Mouse (Mus musculus): ENCODE data around the gene Naa11. TPM values are rescaled to one million over a fixed set of nuclear protein-coding genes. Genes with fewer than 3 reads are reported as not detected.

The Naa11 gene
- polyA plus RNA-seq, 1 experiment from 2014 or later, result not detected

DNA sequence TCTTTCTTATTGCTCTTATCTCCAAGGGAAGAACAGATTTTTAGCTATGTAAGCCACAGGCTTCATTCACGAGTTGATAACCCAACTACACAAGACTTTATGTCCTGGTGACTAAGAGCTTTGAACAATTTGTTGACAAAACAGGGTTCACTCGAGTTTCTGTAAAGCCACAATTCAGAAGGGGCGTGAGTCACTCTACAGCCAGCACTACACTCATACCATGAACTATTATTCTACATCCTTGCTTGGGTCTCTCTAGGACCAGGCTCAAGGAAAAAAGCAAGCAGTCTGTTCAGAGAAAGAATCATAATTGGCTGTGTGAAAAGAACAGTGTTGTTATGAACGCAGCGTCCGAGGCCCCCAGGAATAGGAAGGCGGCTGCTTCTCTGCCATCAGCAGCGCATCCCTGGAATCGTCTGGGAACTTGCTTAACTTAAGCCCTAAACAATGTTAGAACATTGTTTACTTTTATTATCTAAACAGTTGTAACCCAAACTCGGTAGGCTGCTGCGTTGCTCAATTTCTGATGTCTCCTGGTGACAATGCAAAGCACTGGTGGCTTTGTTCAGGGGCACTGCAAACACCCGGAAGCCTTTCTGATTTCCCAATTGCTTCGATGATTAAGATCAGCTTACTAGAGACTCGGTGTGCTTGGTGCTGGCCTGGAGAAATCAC is 9.5 kb downstream of the Naa11 start:
- 73% methylated on average over 14 of the region's 14 CpGs for WGBS
- ATAC-seq (ENCODE audit: low FRiP score), result no peak
- no peak overlapping the region for H3K27ac ChIP-seq
- H3K36me3 ChIP-seq, result no peaks in the 10 kb centered on the region
- no peaks in the 10 kb centered on the region for H3K9me3 ChIP-seq
- no peak overlapping the region for H3K4me2 ChIP-seq
- H3K4me1 ChIP-seq (replicated peaks), result no peaks in the 10 kb centered on the region
- no peak overlapping the region for H3K4me3 ChIP-seq
- H3K9ac ChIP-seq, result no peak overlapping the region
- no peaks in the 10 kb centered on the region for H3K27me3 ChIP-seq

GRCm38 (mm10) chr5:97379976-97380375 is 12.2 kb downstream of the Naa11 start:
- WGBS, result 20% methylated on average over 3 of the region's 3 CpGs
- H3K27me3 ChIP-seq, result no peaks in the 10 kb centered on the region
- no peak overlapping the region for H3K4me2 ChIP-seq
- no peak overlapping the region for H3K27ac ChIP-seq
- H3K4me3 ChIP-seq, result no peak overlapping the region
- H3K9ac ChIP-seq, result no peak overlapping the region
- ATAC-seq (ENCODE audit: low FRiP score), result no peak
- H3K36me3 ChIP-seq, result no peaks in the 10 kb centered on the region
- H3K4me1 ChIP-seq (replicated peaks), result no peaks in the 10 kb centered on the region
- no peaks in the 10 kb centered on the region for H3K9me3 ChIP-seq

GRCm38 (mm10) chr5:97364781-97365180 is 27.4 kb downstream of the Naa11 start:
- H3K4me1 ChIP-seq (replicated peaks), result no peaks in the 10 kb centered on the region
- WGBS, result 84% methylated on average over 8 of the region's 8 CpGs
- H3K27ac ChIP-seq, result no peak overlapping the region

GRCm38 (mm10) chr5:97364252-97364651 is 27.9 kb downstream of the Naa11 start:
- 60% methylated on average over 8 of the region's 8 CpGs for WGBS
- Histone ChIP-seq H3K4me3 (no peak overlapping the region), H3K4me1 (replicated peaks) (no peaks in the 10 kb centered on the region), H3K4me2 (no peak overlapping the region), H3K27me3 (no peaks in the 10 kb centered on the region), H3K36me3 (no peaks in the 10 kb centered on the region), H3K27ac (no peak overlapping the region), H3K9me3 (no peaks in the 10 kb centered on the region), H3K9ac (no peak overlapping the region)
- no peak for ATAC-seq (ENCODE audit: low FRiP score)

More at GRCm38 (mm10) chr5:97364781-97365180, 27.4 kb downstream of the Naa11 start:
- ATAC-seq (ENCODE audit: low FRiP score), result no peak
- no peaks in the 10 kb centered on the region for H3K27me3 ChIP-seq
- no peak overlapping the region for H3K9ac ChIP-seq
- H3K36me3 ChIP-seq, result no peaks in the 10 kb centered on the region
- no peak overlapping the region for H3K4me3 ChIP-seq
- H3K9me3 ChIP-seq, result no peaks in the 10 kb centered on the region
- H3K4me2 ChIP-seq, result no peak overlapping the region

- WGBS, result 71% methylated on average over 2 of the region's 2 CpGs
- H3K36me3 ChIP-seq, result no peaks in the 10 kb centered on the region
- H3K9me3 ChIP-seq, result no peaks in the 10 kb centered on the region
- no peak overlapping the region for H3K27ac ChIP-seq
- H3K4me3 ChIP-seq, result no peak overlapping the region
- no peaks in the 10 kb centered on the region for H3K27me3 ChIP-seq
- no peak overlapping the region for H3K4me2 ChIP-seq
- H3K9ac ChIP-seq, result no peak overlapping the region
- H3K4me1 ChIP-seq (replicated peaks), result no peaks in the 10 kb centered on the region
- no peak for ATAC-seq (ENCODE audit: low FRiP score)
Observed at GRCm38 (mm10) chr5:97362539-97362938, 29.6 kb downstream of the Naa11 start.

DNA sequence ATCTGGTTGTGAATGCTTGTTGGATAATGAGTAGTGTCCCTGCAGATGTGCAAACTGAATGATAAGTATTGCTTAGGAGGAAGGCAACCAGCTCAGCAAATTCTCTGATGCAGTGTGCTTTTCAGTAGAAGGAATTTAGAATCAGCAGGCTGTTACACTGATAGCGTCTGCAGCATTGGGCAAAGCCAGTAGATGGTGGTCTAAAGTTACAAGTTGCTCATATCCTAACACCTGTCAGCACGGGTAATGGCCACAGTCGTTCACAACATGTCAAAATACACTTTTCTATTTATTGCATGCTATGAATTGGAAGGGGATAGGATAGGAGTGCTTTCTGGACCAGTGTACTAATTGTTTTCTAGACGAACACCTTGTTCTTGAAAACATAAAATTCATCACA is 33.1 kb downstream of the Naa11 start:
- H3K4me1 ChIP-seq (replicated peaks), result no peaks in the 10 kb centered on the region
- H3K36me3 ChIP-seq, result no peaks in the 10 kb centered on the region
- no peaks in the 10 kb centered on the region for H3K9me3 ChIP-seq
- no peak overlapping the region for H3K4me2 ChIP-seq
- no peaks in the 10 kb centered on the region for H3K27me3 ChIP-seq
- H3K9ac ChIP-seq, result no peak overlapping the region
- no peak for ATAC-seq (ENCODE audit: low FRiP score)
- WGBS, result 77% methylated on average over 4 of the region's 4 CpGs
- no peak overlapping the region for H3K4me3 ChIP-seq
- H3K27ac ChIP-seq, result no peak overlapping the region

GRCm38 (mm10) chr5:97356135-97356534 is 36.0 kb downstream of the Naa11 start:
- ATAC-seq (ENCODE audit: low FRiP score), result no peak
- Histone ChIP-seq H3K4me2 (no peak overlapping the region), H3K9ac (no peak overlapping the region), H3K4me3 (no peak overlapping the region), H3K27ac (no peak overlapping the region), H3K36me3 (no peaks in the 10 kb centered on the region), H3K9me3 (no peaks in the 10 kb centered on the region), H3K27me3 (no peaks in the 10 kb centered on the region), H3K4me1 (replicated peaks) (no peaks in the 10 kb centered on the region)
- WGBS, result 67% methylated on average over 2 of the region's 2 CpGs

DNA sequence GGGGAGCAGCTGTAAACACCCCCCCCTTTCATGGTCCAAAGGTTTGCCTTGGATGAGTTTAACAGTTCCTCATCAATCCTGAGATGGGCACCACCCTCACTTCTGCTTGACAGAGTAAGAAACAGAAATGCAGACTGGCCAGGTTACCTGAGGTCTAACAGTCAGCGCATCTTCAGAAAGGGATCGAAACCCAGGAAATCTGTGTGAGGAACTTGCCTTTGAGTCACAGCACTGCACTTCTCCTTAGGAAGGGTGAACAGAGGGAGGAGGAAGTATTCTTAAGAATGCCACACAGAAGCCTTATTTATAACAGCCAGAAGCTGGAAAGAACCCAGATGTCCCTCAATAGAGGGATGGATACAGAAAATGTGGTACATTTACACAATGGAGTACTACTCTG is 37.0 kb downstream of the Naa11 start:
- 100% methylated on average over 2 of the region's 2 CpGs for WGBS
- no peak for ATAC-seq (ENCODE audit: low FRiP score)
- Histone ChIP-seq H3K9ac (no peak overlapping the region), H3K4me2 (no peak overlapping the region), H3K27me3 (no peaks in the 10 kb centered on the region), H3K4me1 (replicated peaks) (no peaks in the 10 kb centered on the region), H3K27ac (no peak overlapping the region), H3K36me3 (no peaks in the 10 kb centered on the region), H3K4me3 (no peak overlapping the region), H3K9me3 (no peaks in the 10 kb centered on the region)

DNA sequence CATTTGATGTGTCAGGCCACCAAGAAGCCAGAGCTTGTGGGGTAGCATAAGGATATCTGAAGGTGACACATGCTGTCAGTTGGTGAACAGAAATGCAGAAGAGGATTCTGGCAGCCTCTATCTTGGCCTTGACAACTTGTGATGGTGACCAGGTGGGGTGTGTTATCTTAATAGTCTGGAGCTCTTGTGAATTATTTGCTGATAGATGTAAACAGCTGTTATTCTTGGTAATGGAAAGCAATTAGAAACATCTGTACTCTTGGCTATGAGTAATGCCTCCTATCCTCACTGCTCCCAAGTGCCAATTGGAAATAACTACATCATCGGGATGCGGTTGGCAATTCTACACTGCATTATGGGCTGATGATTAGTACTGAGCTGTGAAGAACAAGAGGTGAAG is 43.4 kb downstream of the Naa11 start:
- Histone ChIP-seq H3K36me3 (no peaks in the 10 kb centered on the region), H3K9ac (no peak overlapping the region), H3K9me3 (no peaks in the 10 kb centered on the region), H3K4me3 (no peak overlapping the region), H3K4me1 (replicated peaks) (no peaks in the 10 kb centered on the region), H3K27ac (no peak overlapping the region), H3K27me3 (no peaks in the 10 kb centered on the region), H3K4me2 (no peak overlapping the region)
- ATAC-seq (ENCODE audit: low FRiP score), result no peak
- 63% methylated on average over 2 of the region's 2 CpGs for WGBS

DNA sequence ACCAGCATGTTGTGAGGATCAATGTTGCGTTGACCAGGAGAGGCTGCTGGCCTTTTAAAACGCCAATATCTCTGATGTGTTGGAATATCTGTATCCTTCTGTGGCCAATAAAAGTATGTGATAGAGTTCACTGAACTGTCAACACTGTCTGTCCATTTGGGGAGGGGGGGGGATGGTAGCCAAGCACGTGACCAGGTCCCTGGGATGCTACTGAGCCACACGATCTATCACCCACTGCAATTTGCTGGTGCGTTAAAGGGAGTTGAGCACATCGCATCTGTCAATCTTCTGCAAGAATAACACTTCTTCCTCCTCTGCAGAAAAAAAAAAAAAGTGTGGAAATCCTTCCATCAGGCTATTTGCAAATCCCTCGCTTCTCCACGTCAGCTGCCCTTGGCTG is 43.9 kb downstream of the Naa11 start:
- Histone ChIP-seq H3K36me3 (no peaks in the 10 kb centered on the region), H3K4me2 (no peak overlapping the region), H3K27me3 (no peaks in the 10 kb centered on the region), H3K27ac (0 out of 2 replicates have a peak overlapping the region, but pooled peaks have one; percentile 13), H3K9ac (no peak overlapping the region), H3K4me3 (no peak overlapping the region), H3K9me3 (no peaks in the 10 kb centered on the region), H3K4me1 (replicated peaks) (no peaks in the 10 kb centered on the region)
- 83% methylated on average over 8 of the region's 8 CpGs for WGBS
- ATAC-seq (ENCODE audit: low FRiP score), result no peak

- H3K9me3 ChIP-seq, result no peaks in the 10 kb centered on the region
- no peak overlapping the region for H3K4me2 ChIP-seq
- H3K4me1 ChIP-seq (replicated peaks), result no peaks in the 10 kb centered on the region
- H3K36me3 ChIP-seq, result no peaks in the 10 kb centered on the region
- no peaks in the 10 kb centered on the region for H3K27me3 ChIP-seq
- H3K4me3 ChIP-seq, result no peak overlapping the region
- ATAC-seq (ENCODE audit: low FRiP score), result no peak
- H3K27ac ChIP-seq, result no peak overlapping the region
- WGBS, result 91% methylated on average over 10 of the region's 10 CpGs
- H3K9ac ChIP-seq, result no peak overlapping the region
Observed at GRCm38 (mm10) chr5:97345732-97346253, 46.4 kb downstream of the Naa11 start.

DNA sequence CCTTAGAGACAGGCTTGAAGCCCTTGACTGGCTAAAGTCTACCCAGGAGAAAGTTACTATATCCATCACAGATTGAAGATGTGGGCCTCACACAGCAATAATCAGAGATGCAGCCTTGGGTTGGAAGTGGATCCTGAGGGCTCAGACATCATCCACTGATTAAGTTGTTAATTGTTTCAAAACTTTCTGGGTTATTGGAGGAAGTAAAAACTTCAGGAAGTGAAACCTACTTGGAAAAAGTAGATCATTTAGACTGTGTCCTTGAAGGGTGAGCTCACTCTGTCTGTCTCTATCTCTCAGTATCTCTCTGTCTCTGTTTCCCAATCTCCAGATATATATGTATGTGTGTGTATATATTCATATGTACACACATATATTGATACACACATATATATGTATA is 47.0 kb downstream of the Naa11 start:
- no peaks in the 10 kb centered on the region for H3K36me3 ChIP-seq
- no peak for ATAC-seq (ENCODE audit: low FRiP score)
- no peaks in the 10 kb centered on the region for H3K4me1 ChIP-seq (replicated peaks)
- no peaks in the 10 kb centered on the region for H3K27me3 ChIP-seq
- H3K27ac ChIP-seq, result no peak overlapping the region
- no peak overlapping the region for H3K9ac ChIP-seq
- no peaks in the 10 kb centered on the region for H3K9me3 ChIP-seq
- H3K4me2 ChIP-seq, result no peak overlapping the region
- H3K4me3 ChIP-seq, result no peak overlapping the region

GRCm38 (mm10) chr5:97344144-97344543 is 48.0 kb downstream of the Naa11 start:
- 81% methylated on average over 3 of the region's 3 CpGs for WGBS
- Histone ChIP-seq H3K27me3 (no peaks in the 10 kb centered on the region), H3K27ac (no peak overlapping the region), H3K4me2 (no peak overlapping the region), H3K9ac (no peak overlapping the region), H3K4me3 (no peak overlapping the region), H3K4me1 (replicated peaks) (no peaks in the 10 kb centered on the region), H3K36me3 (no peaks in the 10 kb centered on the region), H3K9me3 (no peaks in the 10 kb centered on the region)
- ATAC-seq (ENCODE audit: low FRiP score), result no peak

Measured in hindbrain, embryonic 13.5 days (tissue).